Mouse (Mus musculus): ENCODE measurements around the gene Atg7.

- TF ChIP-seq CTCF (IDR thresholded peaks at IDR 0.05; ENCODE audit: insufficient read depth, low read depth, low read length) (no peak), POLR2A (IDR thresholded peaks at IDR 0.05; ENCODE audit: insufficient read depth, low read depth, low read length) (no peak)
These were observed 190.3 kb downstream of the Atg7 start for GRCm38 (mm10) chr6:114833058-114833685.

Data from olfactory bulb, adult 2 months (tissue).